Mouse (Mus musculus): ENCODE data around the gene Rhoh. TPM values are rescaled to one million over a fixed set of nuclear protein-coding genes. Genes with fewer than 3 reads are reported as not detected.

Rhoh gene
- polyA plus RNA-seq, 2 experiments from 2014 or later: 342 to 463 TPM

DNA sequence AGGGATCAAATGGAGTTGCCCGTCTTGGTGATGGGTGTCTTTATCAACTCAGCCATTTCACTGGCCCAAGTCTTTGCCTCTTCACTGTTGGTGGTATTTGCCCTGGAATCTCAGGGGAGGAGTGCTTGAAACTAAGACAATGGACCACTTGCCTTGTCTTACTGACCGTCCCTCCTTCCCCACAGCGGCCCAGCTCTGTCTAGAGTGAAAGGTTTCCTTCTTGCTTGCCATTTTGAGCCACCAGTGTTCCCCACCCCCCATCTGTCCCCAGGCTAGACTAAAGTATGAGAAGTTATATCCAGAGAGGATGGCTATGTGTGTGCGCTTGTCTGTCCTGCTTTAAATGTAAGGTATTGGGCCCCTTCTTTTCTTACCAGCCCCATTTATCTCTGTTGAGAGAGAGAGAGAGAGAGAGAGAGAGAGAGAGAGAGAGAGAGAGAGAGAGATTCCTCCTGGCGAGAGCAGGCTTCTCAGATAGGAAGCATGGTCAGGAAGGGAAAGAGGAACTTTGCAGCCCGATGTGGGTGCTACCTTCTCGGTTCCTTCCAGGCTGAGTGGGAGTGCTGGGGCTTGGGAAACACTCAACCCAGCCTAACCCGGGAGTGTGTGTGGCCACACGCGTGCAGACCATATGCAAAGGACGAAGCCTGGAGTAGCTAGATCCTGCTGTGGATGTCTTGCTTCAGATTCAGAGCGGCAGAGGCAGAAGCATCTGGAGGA, 572 bp upstream of the Rhoh start:
- ATAC-seq: no peak

DNA sequence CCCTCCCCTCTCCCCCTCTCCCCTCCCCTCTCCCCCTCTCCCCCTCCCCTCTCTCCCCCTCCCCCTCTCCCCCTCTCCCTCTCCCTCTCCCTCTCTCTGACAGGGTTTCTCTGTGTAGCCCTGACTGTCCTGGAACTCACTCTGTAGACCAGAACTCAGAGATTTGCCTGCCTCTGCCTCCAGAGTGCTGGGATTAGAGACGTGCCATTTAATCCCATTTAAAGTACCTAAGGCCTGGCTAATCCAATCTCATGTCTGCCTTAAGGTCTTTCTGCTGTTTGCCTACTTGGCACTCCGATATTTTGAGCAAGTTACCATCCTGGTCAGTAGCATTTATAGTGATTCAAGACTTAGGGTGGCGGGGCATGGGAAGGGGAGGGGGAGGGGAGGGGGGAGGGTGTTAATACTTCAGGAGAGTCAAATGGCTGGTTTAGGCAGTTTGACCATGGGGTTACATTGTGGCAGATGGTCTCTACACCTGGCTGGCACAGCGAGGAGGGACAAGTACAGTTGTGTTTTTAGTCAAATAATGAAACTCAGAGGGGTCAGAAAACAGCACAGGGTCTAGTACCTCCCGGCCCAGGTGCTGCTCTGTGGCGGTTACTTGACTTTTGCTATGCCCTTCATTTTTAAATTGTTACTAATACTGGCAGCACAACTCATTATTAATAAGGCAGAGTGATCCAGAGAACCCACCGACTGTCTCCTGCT, 1.4 kb downstream of the Rhoh start:
- no peak for ATAC-seq

DNA sequence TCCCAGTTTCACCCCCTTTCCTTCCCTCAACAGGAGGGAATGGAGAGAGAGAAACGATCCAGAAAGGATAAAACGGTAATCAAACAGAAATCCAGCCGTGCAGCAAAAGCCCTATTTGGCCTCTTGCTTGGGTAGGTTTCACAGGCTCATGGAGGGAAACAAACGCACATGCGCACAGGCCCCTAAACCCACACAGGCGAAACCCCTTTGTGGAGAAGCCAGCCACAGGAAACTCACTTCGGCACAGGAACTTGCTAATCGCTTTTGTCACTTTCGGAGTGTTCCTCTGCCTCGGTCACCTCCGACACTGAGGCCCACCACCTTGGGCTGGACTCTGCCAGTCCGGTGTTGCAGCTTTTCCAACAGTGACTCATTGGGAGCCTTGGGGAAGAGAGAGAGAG, 2.3 kb downstream of the Rhoh start:
- ATAC-seq: peak; percentile 66

DNA sequence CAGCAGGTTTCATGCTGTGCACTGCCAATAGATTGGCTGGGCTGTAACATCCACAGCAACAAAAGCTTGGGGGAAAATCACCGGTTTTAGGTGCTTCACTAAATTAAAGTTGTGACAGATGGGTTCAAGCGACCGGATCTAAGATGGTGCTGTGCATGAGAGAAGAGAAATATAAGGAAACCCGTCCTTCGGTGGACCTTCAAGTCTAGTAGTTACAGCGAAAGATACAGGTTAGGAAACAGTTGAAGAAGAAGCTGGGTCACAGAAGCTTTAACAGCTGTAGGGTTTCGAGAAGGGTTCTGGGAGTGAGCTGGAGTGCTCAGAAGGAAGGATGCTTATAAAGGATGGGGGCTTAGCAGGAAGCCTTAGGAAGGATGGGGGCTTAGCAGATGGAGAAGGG, 3.5 kb downstream of the Rhoh start:
- no peak for ATAC-seq

DNA sequence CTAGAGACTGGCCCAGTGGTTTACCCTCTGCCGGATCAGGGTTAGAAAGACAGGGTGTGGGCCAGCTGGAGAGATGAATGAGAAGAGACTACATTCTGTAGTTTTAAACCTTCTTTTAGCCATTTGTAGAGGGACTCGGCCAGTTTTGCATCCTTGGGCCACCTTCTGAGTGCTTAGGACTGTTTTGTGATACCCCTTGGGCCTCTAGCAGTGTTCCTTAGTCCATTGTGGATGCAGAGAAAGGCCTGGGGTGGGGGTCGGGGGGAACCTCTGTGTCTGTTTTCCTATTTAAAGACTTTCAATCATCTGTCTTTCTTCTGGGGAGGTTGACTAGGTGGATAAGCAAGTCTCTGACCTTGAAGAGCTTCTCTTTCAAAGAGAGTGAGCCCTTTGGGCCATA, 3.9 kb downstream of the Rhoh start:
- ATAC-seq: no peak

DNA sequence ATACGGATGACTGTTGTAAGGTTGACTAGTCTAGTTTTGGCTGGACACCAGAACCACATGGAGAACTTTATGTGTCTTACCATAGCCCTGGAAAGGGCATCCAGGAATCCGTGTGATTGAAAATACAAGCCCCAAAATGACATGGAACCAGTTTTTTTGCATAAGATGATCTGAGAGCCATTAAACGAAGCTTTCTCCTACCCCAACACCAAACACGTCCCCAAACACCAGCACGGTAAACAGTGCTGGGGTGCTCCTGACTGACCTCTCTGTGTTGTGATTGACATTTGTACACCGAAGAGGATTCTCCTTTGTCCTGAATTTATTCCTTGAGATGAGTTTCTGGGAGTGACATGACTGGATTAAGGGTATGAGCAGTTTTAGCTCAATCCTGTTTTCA, 5.6 kb downstream of the Rhoh start:
- ATAC-seq: no peak

DNA sequence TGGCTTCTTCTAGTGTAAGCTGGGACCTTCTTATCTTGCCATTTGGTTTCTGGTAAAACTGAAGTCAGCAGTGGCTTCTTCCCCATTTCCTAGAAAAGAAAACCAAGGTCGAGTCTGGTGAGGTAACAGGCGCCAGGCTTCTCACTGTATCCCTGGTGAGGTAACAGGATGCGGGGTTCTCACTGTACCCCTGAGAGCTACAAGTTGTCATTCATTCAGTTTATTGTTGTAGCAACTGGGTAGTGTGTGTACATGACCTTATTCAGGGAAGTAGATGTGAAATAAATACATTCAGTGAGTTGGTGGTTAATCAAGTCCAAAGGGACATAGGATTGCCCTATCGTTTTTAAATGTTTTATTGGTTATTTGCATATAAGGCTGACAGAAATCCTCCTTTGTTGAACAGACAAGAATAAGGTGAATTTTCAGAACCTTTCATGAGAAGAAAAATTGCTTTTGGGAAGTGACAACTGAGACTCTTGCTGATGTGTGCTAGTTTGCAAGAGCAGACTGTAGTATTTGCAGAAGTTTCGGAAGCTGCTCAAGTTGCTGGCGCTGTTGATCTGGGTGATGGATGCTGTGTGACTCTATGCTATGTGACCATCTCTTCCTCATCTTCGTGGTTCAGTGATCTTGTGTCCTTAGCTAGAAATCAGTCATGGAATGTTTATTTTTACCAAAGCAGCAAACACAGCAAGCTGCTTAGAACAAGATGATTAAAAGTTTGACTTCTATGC, 6.5 kb downstream of the Rhoh start:
- peak; percentile 47 for ATAC-seq

DNA sequence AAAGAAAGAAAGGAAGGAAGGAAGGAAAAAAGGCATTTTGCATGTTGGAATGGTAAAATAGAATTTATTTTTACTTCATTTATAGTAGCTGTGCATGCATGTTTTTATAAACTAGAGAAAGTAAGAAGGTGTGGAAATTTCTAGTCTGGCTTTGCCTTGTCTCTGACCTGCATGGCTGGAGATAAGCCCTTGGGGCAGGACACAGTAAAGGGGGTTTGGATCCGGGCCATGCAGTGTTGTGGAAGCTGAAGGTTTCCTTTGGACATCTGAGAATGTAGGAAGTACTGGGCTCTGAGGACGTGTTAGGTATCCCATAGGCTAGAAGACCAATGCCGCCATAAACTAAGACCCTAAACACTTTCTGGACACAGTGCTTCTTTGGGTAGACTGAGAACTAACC, 7.4 kb downstream of the Rhoh start:
- ATAC-seq: no peak

DNA sequence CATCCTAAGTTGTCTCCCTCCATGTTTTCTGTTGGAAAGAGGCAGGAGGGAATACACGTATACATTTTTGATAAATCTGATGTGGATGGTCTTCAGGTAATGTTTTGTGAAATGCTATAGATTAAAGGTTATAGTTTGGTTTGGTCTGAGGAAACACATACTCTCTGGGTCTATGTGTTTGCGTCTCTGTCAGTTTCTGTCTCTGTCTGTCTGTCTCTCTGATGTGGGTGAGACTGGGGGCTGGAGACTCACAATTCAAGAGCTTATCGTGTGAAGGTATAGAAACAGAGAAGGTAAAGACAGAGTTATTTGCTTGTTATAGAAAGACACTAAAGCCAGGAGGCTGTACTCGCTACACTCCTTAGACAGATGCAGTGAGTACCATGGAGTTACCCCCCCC, 8.6 kb downstream of the Rhoh start:
- ATAC-seq: no peak

DNA sequence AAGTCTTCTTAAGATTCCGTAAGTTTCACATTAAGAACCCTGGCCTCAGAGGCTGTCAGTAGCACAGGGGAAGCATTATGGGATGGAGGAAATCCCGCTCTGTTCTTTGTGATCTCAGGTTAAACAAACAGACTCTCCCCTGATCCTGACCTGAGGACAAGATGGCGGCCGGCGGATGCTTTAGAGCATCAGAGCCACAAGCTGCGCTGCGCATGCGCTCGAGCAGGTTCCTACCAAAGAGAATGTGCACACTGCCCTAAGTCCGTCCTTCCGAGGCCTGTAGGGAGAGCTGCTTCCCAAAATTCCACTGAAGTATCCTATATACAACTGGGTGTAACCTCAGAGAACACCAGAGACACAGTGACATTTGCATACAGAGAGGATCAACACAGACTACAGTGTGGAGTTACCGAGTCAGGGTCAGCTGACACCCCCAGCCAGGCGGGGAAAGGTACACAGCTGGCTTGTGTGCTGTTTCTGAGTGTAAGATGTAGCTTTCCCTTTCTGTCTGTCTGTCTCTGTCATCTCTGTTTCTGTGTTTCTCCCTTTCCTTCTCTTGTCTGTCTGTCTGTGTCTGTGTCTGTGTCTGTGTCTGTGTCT, 10.4 kb downstream of the Rhoh start:
- ATAC-seq: peak; percentile 39

DNA sequence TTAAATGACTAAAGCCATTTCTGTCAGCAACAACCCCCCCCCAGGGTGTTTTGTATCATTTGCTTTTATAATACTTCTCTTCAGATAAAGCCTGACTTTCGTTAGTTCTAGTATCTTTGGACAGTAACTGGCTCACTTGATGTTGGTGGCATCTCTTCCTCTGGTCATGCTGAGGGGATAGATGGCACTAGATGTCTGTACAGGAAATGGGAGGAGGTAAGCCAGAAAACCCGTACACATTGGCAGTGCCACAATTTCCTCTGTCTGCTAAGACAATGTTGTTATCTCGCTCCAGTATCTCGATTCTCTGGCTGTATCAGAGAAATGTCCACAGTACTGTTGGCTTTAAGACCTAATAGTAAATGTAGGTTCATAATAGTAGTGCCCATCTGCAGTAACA, 12.2 kb downstream of the Rhoh start:
- ATAC-seq: peak; percentile 41

DNA sequence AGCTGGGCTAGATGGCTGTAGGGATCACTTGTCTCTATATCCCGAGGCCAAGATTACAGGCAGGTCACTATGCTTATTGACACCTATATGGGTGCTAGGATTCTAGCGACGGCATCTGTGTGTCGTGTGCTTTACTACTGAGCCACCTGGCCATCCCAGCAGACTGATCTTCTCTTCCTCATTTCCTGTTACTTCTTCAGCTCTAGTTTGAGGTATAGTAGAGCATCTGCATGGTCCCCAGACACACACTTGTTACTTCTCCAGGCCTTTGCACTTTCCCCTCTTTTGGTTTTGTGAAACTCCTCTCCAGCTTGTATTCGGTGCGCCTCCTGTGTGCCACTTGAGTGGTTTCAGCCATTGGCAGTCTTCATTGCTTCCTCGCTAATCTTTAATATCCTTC, 14.3 kb downstream of the Rhoh start:
- ATAC-seq: peak; percentile 21

DNA sequence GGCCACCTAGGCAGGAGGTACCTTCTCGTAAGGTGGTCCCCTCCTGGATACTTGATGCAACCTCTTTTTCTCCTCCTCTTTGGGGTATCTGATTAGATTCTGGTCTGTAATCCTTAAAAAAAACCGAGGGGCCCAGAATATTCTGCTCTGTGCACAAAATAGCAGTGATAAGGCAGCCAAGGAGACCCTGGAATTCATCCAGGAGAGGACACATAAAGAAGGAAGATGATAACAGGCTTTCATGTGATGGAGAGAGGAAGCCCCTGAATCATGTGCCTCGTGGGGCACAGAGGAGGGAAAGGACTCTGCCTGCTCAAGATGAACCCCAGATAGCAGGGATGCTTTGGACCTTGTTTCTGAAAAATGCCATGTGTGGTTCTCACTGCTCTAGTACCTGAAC, 17.4 kb downstream of the Rhoh start:
- no peak for ATAC-seq

DNA sequence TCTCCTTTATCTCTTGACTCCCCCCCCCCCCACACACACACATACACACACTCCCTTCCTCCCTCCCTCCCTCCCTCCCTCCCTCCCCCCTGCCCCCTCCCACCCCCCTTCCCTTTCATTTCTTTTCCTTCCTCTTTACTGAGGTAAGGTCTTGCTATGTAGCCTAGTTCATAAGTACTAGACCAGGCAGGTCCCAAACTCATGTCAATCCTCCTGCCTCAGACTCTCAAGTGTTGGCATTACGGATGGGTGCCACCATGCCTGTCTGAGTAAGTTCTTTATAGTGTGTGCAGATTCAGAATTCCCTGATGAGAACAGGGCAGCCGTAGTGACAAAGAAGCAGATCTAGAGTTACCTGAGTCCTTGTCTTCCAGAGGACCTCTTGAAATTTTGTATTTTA, 20.2 kb downstream of the Rhoh start:
- ATAC-seq: no peak

DNA sequence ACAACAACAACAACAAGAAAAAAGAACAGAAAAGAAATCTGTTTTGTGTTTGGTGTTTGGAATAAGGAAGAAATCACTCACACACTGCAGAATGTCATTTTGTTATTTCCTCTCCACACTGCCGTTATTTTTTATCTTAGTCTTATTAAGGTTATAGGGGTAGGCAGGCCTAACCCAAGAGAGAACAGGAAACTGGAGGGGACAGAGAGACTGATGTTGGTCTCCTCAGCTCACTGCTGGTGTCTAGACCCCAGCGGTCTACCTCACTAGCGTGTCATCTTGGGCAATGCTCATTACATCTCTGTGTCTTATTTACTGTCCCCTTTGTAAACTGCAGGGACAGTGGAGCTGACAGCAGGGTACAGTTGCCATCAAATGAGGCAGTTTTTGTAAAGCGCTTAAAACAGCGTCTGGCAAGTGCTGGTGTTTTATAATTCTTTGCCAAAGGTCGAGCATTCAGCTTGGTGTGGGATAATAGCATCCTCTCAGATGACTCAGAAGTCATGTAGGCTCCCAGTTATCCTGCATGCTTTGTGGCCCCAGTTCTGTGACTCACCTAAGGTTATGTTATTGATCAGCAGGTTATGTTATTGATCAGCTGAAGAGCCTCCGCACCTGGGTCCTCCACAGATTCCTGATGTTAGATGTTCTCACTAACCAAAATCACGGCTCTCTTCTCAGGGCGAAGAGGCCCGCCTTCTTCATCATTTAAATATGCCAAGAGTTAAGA, 21.6 kb downstream of the Rhoh start:
- ATAC-seq: peak; percentile 31

DNA sequence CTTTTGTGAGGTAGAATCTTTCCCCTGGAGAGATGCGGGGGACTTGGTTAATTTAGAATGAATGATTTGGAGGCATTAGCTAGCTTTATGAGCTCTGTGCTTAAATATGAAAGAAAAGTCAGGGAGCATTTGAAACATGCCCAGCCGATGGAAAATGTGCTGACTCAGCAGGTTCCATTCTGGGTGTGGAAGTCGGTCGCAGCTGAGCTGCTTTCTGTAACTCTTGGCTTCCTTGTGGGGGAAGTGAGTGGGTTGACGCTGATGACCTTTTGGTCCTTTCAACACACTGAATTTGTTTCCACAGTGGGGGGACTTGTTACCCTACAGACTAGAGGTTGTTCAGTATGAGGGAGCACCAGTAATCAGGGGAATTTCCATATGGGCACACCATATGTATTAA, 22.3 kb downstream of the Rhoh start:
- ATAC-seq: peak; percentile 20

DNA sequence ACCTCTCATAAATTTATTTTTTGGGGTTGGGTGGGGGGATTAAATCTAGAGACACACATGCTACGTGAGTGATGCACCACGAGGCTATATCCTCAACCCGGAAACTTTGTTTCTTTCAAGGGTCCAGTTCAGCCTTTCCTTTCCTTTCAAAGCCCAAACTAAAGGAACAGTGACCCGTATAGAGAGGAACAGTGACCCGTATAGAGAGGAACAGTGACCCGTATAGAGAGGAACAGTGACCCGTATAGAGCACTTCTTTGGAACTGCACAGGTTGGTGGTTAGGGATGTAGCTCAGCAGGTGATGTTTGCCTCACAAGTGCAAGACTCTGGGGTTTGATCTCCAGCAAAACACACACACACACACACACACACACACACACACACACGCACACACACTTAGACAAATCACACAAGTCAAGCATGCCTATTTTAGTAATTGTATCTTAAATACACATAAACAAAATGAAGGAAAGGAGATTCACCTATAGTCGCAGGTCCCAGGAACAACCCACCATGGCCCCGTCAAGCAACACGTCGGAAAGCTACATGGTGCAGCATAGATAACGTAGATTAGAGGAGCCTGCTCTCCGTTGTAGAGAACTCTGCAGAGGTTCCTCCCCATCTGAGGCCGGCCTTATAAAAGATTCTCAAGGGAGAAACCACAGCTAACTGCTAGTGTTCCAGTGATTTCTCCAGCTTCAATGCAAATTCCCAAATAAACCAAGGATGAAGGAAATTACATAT, 24.9 kb downstream of the Rhoh start:
- no peak for ATAC-seq

DNA sequence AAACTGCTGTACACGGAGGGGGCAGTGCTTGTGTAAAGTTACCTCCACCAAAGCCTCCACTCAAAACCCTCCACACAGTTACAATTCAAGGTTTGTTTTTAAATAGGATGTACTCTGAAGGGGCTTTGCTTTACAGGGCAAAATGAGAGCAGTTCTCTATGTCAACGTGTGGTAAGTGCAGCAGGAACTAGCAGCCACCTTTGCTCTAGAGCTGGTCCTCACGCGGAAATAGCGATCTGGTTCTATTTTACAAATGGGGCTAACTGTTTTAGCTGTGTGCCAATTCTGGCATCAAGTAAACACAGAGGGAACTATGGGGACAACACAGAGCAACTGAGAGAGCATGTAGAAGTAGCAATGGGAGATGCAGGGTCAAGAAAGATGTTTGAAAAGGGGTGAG, 27.1 kb downstream of the Rhoh start:
- peak; percentile 9 for ATAC-seq

DNA sequence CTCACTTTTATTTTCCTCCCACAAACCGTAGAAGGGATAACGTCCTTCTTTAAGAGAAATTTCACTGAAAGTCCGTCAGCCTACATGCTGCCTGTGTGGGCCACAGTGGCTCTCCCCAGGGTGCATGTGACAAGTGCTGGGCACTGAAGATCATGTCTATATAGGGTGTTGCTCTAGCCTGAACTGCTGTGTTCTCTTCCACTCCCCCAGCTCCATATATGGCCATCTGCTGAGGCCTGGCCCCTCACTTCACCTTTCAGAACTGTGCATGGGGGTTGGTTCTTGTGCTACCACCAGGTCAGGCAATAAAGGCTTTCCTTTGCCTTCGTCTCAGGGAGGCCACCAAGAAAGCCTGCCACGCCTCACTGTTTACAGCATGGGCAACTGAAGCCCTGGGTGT, 28.0 kb downstream of the Rhoh start:
- peak; percentile 54 for ATAC-seq

DNA sequence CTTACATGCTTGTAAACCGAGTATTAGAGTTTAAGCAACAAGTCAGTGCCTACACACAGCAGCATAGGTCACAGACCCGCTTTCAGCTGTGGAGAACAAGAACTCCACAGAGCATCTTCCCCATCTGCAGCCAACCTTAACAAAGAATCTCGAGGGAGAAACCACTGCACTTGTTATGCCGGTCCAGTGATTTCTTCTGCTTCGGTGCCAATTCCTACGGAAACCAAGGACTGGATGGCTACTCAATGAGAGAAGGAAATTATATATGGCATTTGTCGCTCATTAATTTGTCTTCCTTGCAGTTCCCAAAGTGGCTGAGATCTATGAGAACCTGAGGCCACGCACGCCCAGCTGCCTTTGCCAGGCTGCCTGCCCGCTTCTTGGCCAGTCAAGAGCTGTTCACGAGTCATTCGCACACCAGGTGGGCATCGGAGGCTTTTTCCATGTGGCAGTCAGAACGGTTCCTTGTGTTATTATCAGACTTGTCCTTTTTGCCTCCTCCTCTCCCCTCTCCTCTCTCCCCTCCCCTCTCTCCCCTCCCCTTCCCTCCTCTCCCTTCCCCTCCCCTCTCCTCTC, 30.3 kb downstream of the Rhoh start:
- ATAC-seq: no peak

DNA sequence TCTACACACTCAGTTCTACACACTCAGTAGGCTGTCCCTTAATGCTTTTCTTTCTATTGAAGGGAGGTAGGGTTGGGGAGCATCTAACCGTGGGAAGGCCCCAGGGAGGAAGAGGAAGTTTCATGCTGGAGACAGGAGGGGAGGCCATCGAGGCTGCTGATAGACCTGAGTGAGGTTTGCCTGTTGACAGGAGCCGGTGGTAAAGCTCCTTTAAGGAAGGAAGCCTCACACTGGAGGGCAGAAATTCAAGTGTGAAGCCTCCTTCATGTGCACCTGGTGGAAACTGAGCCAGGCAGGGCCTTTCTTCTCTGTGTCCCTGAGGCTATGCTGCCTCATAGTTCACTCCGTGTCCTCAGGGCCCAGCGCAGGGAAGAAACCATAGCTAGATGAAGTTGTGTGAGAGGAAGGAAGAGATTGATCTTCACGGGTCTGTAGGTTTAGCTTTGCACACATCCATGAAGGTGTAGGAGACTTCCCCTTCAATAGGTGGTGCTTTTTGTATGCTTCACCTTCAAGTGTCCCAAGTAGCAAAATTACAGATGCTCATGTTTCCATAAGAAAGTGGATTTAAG, 34.2 kb downstream of the Rhoh start:
- ATAC-seq: no peak

Data from CD4-positive, CD25-positive, alpha-beta regulatory T cell, adult 4 months (primary cell).